Mouse (Mus musculus) retina, postnatal 7 days (tissue): ENCODE measurements around the gene Adgrg2.
A peak's percentile ranks its signal among the peaks of the same experiment; 100 is the strongest.

Source experiments
- DNase-seq: peaks from one replicate; pipeline ENCODE4 v3.0.0-alpha.2; 2012; ENCODE audit warnings: low read depth, low spot score

Gene Adgrg2

GRCm38 (mm10) chrX:160390464-160390956 lies at the start of gene Adgrg2:
Gene Adgrg2 (plus strand): TSS chrX:160390690.
- DNase-seq = no peak

DNA sequence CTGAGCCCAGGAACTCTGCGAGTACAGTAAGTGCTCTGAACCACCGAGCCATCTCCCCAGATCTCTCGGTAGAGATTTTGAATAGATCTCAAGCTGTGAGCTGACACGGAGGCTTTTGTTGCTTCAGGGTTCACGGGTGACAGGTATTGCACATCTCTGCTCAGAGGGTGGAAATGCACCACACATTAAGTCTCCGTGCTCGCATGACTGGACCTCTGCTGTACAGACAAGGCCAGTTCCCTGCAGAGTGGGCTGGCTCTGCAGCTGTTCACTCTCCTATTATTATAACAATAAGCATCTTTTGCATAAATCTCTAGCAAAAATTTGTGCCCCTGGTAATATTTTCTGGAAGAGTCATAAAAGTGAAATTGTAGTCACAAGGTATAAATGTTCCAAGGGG lies 39.5 kb upstream of the Adgrg2 start:
- no peak for DNase-seq

DNA sequence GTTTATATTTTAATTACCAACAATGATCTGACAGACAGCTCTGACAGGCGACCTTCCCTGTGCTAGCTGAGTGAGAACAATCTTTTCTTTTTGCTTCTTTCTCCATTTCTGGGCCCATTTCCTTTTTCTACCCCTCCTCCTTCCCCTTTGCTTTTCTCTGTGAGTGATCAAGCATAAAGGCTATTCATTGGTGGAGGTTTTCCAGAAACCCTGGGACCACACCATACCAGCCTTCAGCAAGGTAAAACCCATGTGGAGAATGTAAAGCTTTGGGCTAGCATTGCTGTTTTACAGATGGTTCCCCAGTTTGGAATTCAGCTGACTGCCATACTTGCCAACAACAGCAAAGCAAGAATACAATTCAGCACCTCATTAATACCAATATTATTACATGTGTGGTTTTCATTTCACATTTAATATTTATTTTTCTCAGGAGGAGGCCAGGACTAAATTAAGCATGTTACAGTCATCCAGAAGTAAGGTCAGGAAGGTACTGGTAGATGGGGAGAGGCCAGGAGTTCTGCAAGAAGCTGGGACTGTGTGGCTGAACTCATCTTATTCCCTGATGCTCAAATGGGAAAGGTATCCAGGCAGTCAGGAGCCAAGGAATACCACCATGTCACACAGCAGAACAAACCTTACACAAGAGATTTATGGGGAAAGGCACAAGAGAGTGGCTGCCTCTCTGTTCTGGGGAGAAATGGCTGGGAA lies 38.4 kb upstream of the Adgrg2 start:
- DNase-seq = no peak

GRCm38 (mm10) chrX:160384748-160385501 lies 5.6 kb upstream of the Adgrg2 start:
- no peak for DNase-seq

DNA sequence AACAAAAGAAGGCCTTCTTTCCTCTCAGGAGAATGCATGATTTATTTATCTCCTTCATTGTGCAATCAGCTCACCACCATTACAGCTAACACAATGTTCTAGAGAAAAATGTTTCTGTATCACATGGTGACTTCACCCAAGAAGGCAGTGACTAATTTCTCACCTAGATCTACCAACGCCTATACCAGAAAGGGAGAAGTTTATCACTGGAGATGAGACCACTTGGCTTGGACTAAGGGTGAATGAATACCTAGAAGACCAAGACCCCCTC lies 5.1 kb upstream of the Adgrg2 start:
- no peak for DNase-seq

DNA sequence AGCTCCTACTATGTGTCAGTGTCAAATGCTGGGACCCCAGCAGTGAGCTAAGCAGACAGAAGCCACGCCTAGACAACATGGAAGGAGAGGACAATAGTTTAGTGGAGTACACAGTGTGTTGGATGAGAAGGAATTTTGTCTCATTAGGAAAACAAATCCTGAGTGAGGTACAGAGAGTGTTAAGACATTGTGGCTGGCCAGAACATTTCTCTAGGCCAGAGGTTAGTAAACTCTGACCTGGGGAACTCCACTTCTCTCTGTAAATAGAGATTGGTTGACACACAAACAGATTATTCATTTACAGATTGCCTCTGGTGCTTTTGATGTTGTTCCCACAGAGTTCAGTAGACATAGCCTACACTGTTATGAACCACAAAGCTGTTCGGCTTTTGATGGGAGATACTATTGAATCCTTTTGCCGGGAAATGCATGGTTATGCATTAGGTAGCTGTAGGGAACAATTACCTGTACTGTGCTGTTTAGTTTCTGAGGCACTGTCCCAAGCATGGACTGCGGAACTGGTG lies 22.5 kb downstream of the Adgrg2 start:
- DNase-seq = no peak

DNA sequence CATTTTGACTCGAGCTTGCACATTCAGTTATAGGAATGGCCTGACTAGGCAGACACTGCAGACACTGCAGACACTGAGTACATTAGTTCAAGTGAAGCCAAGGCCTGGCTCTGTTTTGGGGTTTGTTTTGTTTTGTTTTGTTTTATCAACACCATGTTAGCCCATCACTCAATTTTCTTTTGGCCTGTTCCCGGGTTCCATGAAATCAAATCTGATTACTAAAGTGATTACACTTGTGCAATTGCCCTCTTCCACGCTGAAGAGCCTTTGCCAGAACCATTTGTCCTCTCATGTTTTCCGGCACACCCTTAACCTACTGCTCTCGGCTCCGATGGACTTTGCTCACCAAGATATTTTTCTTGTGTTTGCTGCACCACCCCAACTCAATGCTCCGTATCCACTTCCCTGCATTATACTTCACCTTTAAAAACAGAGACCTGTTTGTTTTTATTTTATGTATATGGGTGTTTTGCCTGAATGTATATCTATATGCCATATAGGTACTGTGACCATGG lies 23.4 kb downstream of the Adgrg2 start:
- DNase-seq = no peak

GRCm38 (mm10) chrX:160418397-160418796 lies 27.9 kb downstream of the Adgrg2 start:
- no peak for DNase-seq

DNA sequence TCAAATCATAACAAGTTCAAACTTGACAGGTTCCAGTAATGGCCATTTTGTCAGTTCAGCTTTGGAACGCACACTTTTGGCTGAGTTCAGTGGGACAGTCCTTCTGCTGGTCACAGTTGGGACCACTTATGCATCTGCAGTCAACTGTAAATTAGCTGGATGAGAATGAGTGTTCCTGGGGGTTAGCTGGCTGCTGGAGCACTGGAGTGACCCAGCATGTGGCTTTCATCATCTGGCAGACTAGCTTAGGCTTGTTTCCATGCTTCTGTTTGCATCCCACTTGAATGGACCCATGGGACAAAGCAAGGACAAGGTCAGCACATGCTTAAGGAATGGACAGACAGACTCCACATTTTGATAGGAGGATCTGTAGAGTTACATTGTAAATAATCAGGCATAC lies 33.2 kb downstream of the Adgrg2 start:
- DNase-seq = no peak

DNA sequence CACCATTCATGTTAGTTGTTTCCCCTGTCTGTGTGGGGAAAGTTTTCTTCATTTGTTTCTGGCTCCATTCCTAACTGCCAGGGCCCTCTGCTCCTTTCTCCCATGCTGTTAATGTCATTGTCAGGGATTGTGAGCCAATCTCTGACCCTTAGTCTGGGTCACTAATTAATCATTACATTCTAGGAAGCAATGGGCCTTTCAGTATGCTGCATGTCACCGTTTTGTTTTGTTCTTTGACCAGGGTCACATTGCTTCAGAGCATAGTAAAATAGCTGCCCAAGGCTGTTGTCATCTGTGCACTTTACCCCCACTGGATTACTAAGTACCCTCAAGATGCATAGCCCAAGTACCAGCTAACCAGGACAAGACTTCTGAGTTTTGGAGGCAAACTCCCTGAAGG lies 36.0 kb downstream of the Adgrg2 start:
- DNase-seq = no peak

- DNase-seq = no peak
Measured at GRCm38 (mm10) chrX:160426930-160427329, 36.4 kb downstream of the Adgrg2 start.

DNA sequence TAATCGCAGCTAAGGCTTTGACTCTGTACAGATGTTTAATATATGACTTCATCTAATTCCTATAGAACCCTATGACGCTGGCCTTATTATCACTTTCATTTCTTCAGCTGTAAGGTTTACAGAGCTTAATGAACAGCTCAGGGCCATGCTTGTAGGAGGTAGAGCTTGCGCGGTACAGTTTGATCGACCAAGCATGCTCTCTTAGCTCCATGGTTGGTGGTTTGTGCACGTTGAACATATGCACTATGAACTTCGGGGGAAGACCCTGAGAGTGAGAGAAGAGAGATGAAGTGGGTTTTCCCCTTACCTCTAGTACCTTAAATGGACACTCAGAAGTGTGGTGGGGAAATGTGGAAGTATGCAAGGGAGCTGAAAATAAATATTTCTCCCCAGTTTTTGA lies 41.7 kb downstream of the Adgrg2 start:
- DNase-seq = no peak

GRCm38 (mm10) chrX:160441272-160441671 lies 50.8 kb downstream of the Adgrg2 start:
- no peak for DNase-seq

DNA sequence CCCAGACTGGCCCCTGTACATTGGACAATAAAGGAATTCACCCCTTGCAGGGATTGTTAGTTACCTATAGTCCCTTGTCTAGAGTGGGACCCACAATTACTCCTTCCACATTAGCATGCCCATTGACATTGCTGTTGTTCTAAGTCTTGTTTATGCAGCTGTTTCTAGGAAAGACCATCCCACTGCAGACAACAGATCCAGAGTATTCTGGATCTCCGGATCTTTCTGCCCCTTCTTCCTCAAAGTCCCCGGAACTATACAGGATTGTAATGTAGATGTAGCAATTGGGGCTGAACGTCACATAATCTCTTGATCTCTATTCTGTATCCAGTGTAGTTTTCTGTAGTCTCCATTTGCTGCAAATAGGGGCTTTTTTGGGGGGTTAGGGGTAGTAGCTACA lies 57.9 kb downstream of the Adgrg2 start:
- no peak for DNase-seq

DNA sequence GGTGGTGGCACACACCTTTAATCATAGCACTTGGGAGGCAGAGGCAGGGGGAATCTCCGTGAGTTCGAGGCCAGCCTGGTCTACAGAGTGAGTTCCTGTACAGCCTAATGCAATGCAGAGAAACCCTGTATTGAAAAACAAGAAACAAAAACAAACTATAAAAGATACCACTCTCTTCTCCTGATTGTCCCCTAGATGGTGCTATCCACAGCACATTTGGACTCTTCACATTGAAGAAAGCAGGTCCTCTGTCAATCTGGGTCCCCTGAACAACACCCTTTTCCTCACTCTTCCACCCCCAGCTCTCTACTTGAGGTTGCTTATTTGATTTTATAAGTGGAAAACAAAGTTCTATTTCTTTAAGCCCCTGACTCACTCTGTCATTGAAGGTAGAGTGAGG lies 58.9 kb downstream of the Adgrg2 start:
- DNase-seq = no peak

- no peak for DNase-seq
Measured at GRCm38 (mm10) chrX:160455686-160456085, 65.2 kb downstream of the Adgrg2 start.

GRCm38 (mm10) chrX:160471257-160471786 lies 80.8 kb downstream of the Adgrg2 start:
- no peak for DNase-seq

DNA sequence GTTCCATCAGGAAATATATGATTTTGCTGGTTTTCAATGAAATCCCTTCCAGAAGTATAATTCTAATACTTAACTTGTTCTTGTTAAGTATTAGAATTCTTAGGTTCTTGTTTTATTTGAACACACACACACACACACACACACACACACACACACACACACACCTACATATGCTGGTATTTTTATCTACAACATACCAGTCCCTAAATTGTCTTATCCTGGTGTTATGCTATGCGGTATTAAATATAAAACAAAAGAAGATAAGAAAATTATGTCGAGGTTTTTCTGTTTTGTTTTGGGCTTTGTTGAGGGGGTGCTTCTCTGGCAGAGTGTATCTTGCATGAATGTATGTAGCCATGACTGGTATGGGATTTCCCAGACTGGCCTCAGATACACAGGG lies 99.3 kb downstream of the Adgrg2 start:
- DNase-seq = no peak

GRCm38 (mm10) chrX:160494333-160494732 lies 103.8 kb downstream of the Adgrg2 start:
- DNase-seq = peak; percentile 16

DNA sequence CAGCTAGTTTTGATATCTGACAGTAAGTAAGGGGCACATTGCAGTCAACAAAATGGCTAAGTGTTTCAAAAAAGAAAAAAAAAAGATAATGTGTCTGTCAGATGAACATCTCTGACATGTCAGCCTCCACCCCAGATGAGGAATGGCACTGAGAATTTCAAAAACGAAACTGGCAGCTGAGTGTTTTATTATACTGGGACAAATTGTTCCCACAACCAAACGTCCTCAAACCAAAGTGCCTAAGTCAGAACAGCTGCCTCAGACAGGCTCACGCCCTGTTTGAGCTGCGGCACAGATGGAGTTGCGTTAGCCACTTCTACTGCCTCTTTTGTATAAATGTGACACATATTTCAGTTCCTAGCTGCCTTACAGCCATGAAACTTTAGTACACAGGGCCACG lies 104.4 kb downstream of the Adgrg2 start:
- DNase-seq = no peak

GRCm38 (mm10) chrX:160496473-160496872 lies 106.0 kb downstream of the Adgrg2 start:
- DNase-seq = no peak

DNA sequence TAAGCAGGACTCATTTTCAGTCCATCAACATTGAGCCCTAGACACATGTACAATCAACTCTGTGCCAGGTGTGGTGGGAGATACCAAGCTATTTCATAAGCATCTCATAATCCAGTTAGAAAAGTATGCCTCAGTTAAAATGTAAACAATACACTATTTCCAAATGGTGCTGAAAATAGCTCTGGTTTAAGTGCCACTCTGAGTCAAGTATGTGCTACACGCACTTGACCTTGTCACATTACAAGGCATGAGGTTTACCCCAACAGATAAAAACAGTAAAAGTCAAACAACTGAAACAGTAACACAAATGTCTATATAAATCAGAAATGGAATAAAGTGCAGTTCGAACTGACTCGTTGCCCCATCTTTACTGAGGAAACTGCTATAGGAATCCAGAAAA lies 110.6 kb downstream of the Adgrg2 start:
- DNase-seq = no peak

- DNase-seq = no peak
Measured at GRCm38 (mm10) chrX:160501687-160502047, 111.2 kb downstream of the Adgrg2 start.
